Mouse (Mus musculus) embryonic facial prominence, embryonic 11.5 days (tissue): ENCODE results near the gene Tmem222. TPM values are rescaled to one million over a fixed set of nuclear protein-coding genes. Genes with fewer than 3 reads are reported as not detected.

Experiments used
- ATAC-seq: fragments of 200-750 bp; cut with Nextera tagmentation; replicated peaks from 2 replicates; pipeline ENCODE4 v1.8.0; 2017; ENCODE audit warnings: low read depth; ENCODE audit not compliant: insufficient number of reproducible peaks, low FRiP score, low TSS enrichment
- DNase-seq: peaks from one replicate; pipeline ENCODE4 v3.0.0-alpha.2; 2015; ENCODE audit warnings: low spot score
- H3K27ac ChIP-seq: fragments of 300-500 bp; sonication (generic); replicated peaks from 2 replicates; pipeline ENCODE4 v1.5.1; 2014; ENCODE audit warnings: mild to moderate bottlenecking, low read depth, low read length, control low read depth
- H3K27me3 ChIP-seq: fragments of 300-500 bp; sonication (generic); 2 replicates; pipeline ENCODE4 v1.6.1; 2014; ENCODE audit warnings: mild to moderate bottlenecking, low read length, moderate library complexity, mixed read lengths; ENCODE audit not compliant: control insufficient read depth, insufficient read depth
- H3K36me3 ChIP-seq: fragments of 300-500 bp; sonication (generic); replicated peaks from 2 replicates; pipeline ENCODE4 v1.6.1; 2014; ENCODE audit warnings: low read depth, mild to moderate bottlenecking, low read length, moderate library complexity, mixed read lengths; ENCODE audit not compliant: control insufficient read depth, insufficient read depth
- H3K4me1 ChIP-seq: fragments of 300-500 bp; sonication (generic); 2 replicates; pipeline ENCODE4 v1.6.1; 2014; ENCODE audit warnings: low read length, mixed read lengths; ENCODE audit not compliant: control insufficient read depth, insufficient read depth
- H3K4me2 ChIP-seq: fragments of 300-500 bp; sonication (generic); 2 replicates; pipeline ENCODE4 v1.6.1; 2014; ENCODE audit warnings: low read depth, mild to moderate bottlenecking, control low read depth, low read length, moderate library complexity
- H3K4me3 ChIP-seq: fragments of 300-500 bp; sonication (generic); 2 replicates; pipeline ENCODE4 v1.5.1; 2014; ENCODE audit warnings: low read depth, low read length, control low read depth
- H3K9ac ChIP-seq: fragments of 300-500 bp; sonication (generic); replicated peaks from 2 replicates; pipeline ENCODE4 v1.6.1; 2014; ENCODE audit warnings: mild to moderate bottlenecking, control low read depth, low read length
- H3K9me3 ChIP-seq: fragments of 300-500 bp; sonication (generic); replicated peaks from 2 replicates; pipeline ENCODE4 v1.6.1; 2016; ENCODE audit warnings: mild to moderate bottlenecking, low read length, inconsistent platforms, mixed read lengths; ENCODE audit not compliant: control insufficient read depth
- WGBS: fragments of 180-500 bp; shearing (Covaris S2); extraction: QIAGEN DNeasy Blood & Tissue Kit; methylation state at CpG from one replicate; pipeline ENCODE4 v1.1.7; 2014; 5-methylcytosine and 5-hydroxymethylcytosine counted together
- polyA plus RNA-seq: library from polyadenylated mRNA; unstranded; fragments of >200 nt; fragmentation: Nextera tagmentation; extraction: Ambion mirVana; gene quantifications from 2 replicates; pipeline ENCODE4 v1.2.1, GENCODE M21; 2014

Gene Tmem222
- polyA plus RNA-seq, 1 experiment from 2014 or later: 82.0 TPM

DNA sequence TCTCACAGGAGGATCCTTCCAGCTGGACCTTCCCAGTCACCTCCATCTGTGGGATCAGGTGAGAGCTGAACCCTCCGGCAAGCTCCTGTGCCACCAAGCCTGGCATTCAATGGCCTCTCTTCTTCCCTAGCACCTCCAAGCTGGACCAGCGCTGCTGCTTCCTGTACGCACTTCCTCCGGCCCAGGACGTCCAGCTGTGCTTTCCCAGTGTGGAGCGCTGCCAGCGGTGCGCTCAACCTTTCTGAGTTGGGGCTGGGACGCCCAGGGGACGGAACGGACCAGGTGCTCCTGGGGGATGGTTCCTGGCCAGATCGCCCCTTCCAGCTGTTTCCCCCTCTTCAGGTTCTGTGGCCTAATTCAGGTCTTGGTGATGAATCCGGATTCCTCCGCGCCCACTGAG, 30.5 kb downstream of the Tmem222 start:
- no peak for DNase-seq
- no peak for ATAC-seq
- no peaks in the 10 kb centered on the region for H3K36me3 ChIP-seq
- no peak overlapping the region for H3K4me2 ChIP-seq
- H3K27me3 ChIP-seq: peaks cover 36% of the 10 kb centered on the region
- 28% methylated on average over 15 of the region's 15 CpGs for WGBS
- H3K4me3 ChIP-seq: no peak overlapping the region
- no peaks in the 10 kb centered on the region; the same call in 1 of the 2 replicates for H3K4me1 ChIP-seq
- no peak overlapping the region for H3K27ac ChIP-seq
- no peaks in the 10 kb centered on the region for H3K9me3 ChIP-seq
- H3K9ac ChIP-seq: no peak overlapping the region

DNA sequence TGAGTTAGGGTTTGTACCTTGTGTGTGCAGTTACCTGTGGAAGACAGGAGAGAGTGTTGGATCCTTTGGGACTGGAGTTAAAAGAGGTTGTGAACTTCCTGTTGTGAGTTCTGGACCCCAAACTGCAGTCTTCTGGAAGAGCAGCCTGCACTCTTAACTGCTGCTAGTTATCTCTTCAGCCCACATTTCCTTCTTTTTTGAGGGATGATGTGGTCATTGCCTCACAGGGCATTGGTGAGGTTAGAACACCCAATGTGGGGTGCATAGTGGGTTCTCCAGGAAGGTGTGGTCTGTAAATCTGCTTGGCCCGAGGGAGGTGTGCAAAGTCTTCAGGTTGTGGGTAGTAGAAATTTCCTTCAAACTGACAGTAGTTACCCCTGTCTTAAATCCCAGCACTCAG, 33.3 kb downstream of the Tmem222 start:
- no peaks in the 10 kb centered on the region for H3K36me3 ChIP-seq
- peaks cover 3% of the 10 kb centered on the region for H3K4me1 ChIP-seq
- ATAC-seq: no peak
- H3K9me3 ChIP-seq: no peaks in the 10 kb centered on the region
- H3K4me3 ChIP-seq: no peak overlapping the region
- H3K4me2 ChIP-seq: no peak overlapping the region
- peaks cover 19% of the 10 kb centered on the region for H3K27me3 ChIP-seq
- no peak for DNase-seq
- WGBS: 81% methylated on average over 1 of the region's 1 CpGs
- H3K27ac ChIP-seq: no peak overlapping the region
- H3K9ac ChIP-seq: no peak overlapping the region

DNA sequence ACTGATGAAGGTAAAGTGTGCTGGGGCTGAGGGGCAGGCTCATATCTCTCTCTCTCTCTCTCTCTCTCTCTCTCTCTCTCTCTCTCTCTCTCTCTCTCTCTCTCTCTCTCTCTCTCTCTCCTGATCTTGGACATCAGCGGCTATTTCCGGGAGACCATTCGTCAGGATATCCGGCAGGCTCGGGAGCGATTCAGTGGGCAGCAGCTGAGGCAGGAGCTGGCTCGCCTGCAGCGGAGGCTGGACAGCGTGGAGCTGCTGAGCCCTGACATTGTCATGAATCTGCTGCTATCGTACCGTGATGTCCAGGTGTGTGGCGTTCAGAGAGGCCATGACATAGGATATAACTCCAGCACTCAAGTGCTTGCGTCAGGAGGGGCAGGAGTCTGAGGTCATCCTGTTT, 34.1 kb downstream of the Tmem222 start:
- no peaks in the 10 kb centered on the region for H3K36me3 ChIP-seq
- H3K9ac ChIP-seq: no peak overlapping the region
- H3K4me3 ChIP-seq: no peak overlapping the region
- no peaks in the 10 kb centered on the region for H3K9me3 ChIP-seq
- WGBS: 41% methylated on average over 11 of the region's 13 CpGs
- no peak overlapping the region for H3K4me2 ChIP-seq
- ATAC-seq (no peak), DNase-seq (no peak)
- H3K27me3 ChIP-seq: peaks cover 19% of the 10 kb centered on the region
- H3K4me1 ChIP-seq: peaks cover 3% of the 10 kb centered on the region
- H3K27ac ChIP-seq: no peak overlapping the region

DNA sequence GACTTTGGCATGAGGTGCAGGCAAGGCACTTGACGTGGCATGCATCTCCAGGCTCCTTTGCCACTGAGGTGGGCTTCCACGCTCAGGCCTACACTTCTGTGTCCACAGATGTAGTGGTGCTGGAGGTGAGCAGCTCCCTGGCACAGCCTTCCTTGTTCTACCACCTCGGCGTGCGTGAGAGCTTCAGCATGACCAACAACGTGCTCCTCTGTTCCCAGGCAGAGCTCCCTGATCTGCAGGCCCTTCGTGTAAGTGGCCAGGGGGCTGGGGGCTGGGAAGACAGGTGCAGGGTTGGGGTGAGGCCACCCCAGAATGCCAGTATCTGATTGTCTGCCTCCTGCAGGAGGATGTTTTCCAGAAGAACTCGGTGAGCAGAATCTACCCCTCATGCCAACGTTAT, 34.9 kb downstream of the Tmem222 start:
- no peaks in the 10 kb centered on the region for H3K9me3 ChIP-seq
- peaks cover 15% of the 10 kb centered on the region for H3K27me3 ChIP-seq
- no peak overlapping the region for H3K27ac ChIP-seq
- ATAC-seq: no peak
- no peak overlapping the region for H3K4me3 ChIP-seq
- H3K4me1 ChIP-seq: peaks cover 3% of the 10 kb centered on the region
- WGBS: 54% methylated on average over 9 of the region's 9 CpGs
- H3K9ac ChIP-seq: no peak overlapping the region
- DNase-seq: no peak
- no peaks in the 10 kb centered on the region for H3K36me3 ChIP-seq
- no peak overlapping the region for H3K4me2 ChIP-seq

DNA sequence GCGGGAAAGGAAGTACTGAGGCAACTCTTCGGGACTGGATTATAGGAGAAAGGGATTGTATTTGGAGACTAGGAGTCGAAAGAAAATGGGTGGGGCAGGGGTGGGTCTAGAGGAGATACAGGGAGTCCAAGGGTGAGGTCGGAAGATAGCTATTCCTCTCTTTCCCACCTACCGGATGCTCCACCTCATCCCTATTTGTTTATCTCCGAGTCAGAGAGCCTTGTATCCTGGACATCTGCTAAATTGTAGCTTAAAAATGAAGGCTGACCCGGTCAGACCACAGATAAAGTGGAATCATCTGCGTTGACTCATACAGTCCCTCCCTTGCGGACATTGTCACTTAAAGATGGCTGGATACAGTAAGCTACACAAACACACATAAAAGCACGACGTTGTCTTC, 35.7 kb downstream of the Tmem222 start:
- WGBS: 30% methylated on average over 11 of the region's 11 CpGs
- ATAC-seq (no peak), DNase-seq (no peak)
- Histone ChIP-seq H3K4me1 (peaks cover 3% of the 10 kb centered on the region), H3K27ac (no peak overlapping the region), H3K4me3 (no peak overlapping the region; the same call in 1 of the 2 replicates), H3K4me2 (peak overlapping the region; percentile 94; the same call in 1 of the 2 replicates), H3K27me3 (peaks cover 10% of the 10 kb centered on the region), H3K36me3 (no peaks in the 10 kb centered on the region), H3K9ac (no peak overlapping the region), H3K9me3 (no peaks in the 10 kb centered on the region)

DNA sequence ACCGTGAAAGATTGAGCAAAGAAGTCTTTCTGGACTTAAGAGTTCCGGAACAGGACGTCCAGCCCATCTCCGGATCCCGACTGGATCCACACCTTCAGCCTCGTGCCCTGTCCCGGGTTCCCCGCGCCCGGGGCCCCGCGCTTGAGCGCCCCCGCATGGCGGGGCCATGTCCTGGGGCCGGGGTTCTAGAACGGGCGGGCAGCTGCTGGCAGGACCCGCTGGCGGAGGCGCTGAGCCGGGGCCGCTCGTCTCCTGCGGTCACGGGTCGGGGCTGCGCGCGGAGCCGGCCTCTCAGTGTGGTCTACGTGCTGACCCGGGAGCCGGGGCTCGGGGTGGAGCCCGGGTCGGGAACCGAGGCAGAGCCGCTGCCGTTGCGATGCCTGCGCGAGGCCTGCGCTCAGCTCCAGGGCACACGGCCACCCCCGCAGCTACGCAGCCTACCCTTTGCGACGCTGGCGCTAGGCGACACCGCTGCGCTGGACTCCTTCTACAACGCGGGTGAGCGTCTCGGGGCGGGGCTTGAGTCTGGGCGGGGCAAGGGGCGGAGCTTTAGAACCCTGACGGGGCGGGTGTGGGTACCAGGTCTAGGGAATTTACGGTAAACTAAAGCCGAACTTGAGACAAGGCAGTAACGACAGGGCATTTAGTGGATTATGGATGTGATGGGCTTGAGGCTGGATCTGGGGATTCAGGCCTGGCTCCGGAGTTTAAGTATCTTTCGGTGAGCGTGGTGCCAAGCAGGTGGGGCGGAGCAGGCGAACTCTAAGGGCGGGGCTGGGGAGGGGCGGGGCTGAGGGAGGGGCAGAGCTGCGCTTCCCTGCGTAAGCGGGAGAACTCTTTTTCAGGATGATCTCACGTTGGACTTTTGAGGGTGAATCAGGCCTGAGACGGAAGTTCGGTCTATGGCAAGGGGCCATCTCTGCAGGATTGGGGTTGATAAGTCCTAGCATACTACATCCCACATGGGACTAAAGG, 36.4 kb downstream of the Tmem222 start:
- peak overlapping the region; percentile 59; the same call in 1 of the 2 replicates for H3K27ac ChIP-seq
- under 1% methylated on average over 78 of the region's 78 CpGs for WGBS
- H3K9ac ChIP-seq: peak overlapping the region; percentile 55
- H3K4me1 ChIP-seq: peaks cover 3% of the 10 kb centered on the region
- no peaks in the 10 kb centered on the region for H3K9me3 ChIP-seq
- DNase-seq (peak; percentile 95), ATAC-seq (peak; percentile 91)
- H3K4me3 ChIP-seq: peak overlapping the region; percentile 53
- H3K36me3 ChIP-seq: no peaks in the 10 kb centered on the region
- H3K4me2 ChIP-seq: peak overlapping the region; percentile 94
- H3K27me3 ChIP-seq: peaks cover 7% of the 10 kb centered on the region

DNA sequence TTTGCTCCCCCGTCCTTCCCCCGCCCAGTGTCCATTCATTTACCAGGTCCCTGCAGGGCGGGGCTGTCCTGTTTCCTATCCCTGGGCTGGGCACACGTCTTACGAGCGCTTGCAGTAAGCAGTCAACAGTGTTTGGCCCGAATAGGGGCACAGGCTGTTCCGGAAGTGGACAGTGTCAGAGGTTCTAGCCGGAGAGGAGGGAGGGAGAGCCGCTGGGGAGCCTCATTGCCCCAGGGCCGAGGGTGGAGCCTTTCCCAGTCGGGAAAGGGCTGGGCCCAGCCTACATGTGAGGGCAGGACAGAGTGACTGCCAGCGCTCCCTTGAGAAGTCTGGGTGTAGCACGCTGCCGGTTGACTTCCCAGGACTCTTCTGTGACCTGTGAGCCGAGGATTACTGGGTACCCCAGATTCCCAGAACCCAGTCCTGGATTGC, 37.1 kb downstream of the Tmem222 start, which contains the start of gene Map3k6:
TSS of gene Map3k6 (plus strand) at position 329 of the 432 bp plus-strand sequence.
- peak; percentile 42 for ATAC-seq
- Histone ChIP-seq H3K4me1 (peaks cover 3% of the 10 kb centered on the region), H3K9ac (peak within 1 kb of the TSS; percentile 55), H3K27ac (peak within 1 kb of the TSS; percentile 59; the same call in 1 of the 2 replicates), H3K27me3 (peaks cover 7% of the 10 kb centered on the region), H3K36me3 (no peaks in the 10 kb centered on the region), H3K4me3 (peak within 1 kb of the TSS; percentile 53), H3K9me3 (no peaks in the 10 kb centered on the region), H3K4me2 (peak within 1 kb of the TSS; percentile 94)
- DNase-seq: peak; percentile 44
- WGBS: 3% methylated on average over 16 of the region's 16 CpGs

DNA sequence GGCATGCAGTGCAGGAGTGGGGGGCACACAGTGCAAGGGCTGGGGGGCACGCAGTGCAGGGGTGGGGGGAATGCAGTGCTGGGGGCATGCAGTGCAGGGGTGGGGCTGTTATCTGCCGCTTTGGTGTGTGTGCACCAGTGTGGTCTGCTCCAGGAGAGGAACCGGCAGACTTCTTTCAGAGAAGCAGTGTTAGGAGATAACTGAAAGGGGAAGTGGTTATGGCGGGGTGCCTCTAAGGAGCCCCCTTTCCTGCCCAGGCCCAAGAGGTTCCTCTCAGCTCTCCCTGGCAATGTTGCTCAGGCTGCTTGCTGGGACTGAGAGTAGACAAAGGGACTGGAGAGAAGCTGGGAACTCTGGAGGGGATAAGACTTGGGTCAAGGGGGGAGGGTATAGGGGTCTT, 39.7 kb downstream of the Tmem222 start:
- ATAC-seq (no peak), DNase-seq (no peak)
- no peak overlapping the region for H3K4me3 ChIP-seq
- H3K9me3 ChIP-seq: no peaks in the 10 kb centered on the region
- H3K27me3 ChIP-seq: peaks cover 7% of the 10 kb centered on the region
- peaks cover 3% of the 10 kb centered on the region for H3K4me1 ChIP-seq
- no peak overlapping the region for H3K4me2 ChIP-seq
- H3K36me3 ChIP-seq: no peaks in the 10 kb centered on the region
- H3K9ac ChIP-seq: no peak overlapping the region
- H3K27ac ChIP-seq: no peak overlapping the region
- WGBS: 78% methylated on average over 4 of the region's 4 CpGs
